Mouse (Mus musculus) embryonic fibroblast, embryonic 13.5 days (primary cell): Measurements from ENCODE around the gene Vmn1r77. TPM values are rescaled to one million over a fixed set of nuclear protein-coding genes. Genes with fewer than 3 reads are reported as not detected.
"Not testable (repeated sequence)": the region's sequence is repeated elsewhere in the genome, so short reads cannot be mapped to it uniquely, and the experiment has no call there.

ENCODE experiments used
- H3K27ac ChIP-seq: 2 replicates; pipeline ENCODE4 v1.5.1; 2012; ENCODE audit warnings: low read length, control low read depth, inconsistent platforms; ENCODE audit not compliant: insufficient read depth
- H3K4me1 ChIP-seq: 2 replicates; pipeline ENCODE4 v1.6.1; 2011; ENCODE audit warnings: low read length; ENCODE audit not compliant: control insufficient read depth, insufficient read depth
- H3K4me3 ChIP-seq: 2 replicates; pipeline ENCODE4 v1.5.1; 2011; ENCODE audit warnings: mild to moderate bottlenecking, control low read depth, low read length; ENCODE audit not compliant: insufficient read depth
- CTCF ChIP-seq: IDR thresholded peaks from 2 replicates; pipeline ENCODE4 v1.5.1; 2011; ENCODE audit warnings: mild to moderate bottlenecking, control low read depth, low read length, moderate library complexity, borderline replicate concordance; ENCODE audit not compliant: insufficient read depth
- POLR2A ChIP-seq: IDR thresholded peaks from 2 replicates; pipeline ENCODE4 v1.6.1; 2011; ENCODE audit warnings: low read depth, mild to moderate bottlenecking, control low read depth, low read length, moderate library complexity
- polyA plus RNA-seq: library from polyadenylated mRNA; stranded (reverse); fragments of >200 nt; gene quantifications from 2 replicates; pipeline ENCODE4 v1.2.4, GENCODE M21; 2011; ENCODE audit warnings: low read depth; ENCODE audit not compliant: missing spikeins, insufficient read length

Gene Vmn1r77
- polyA plus RNA-seq = not detected in 2 replicates

GRCm38 (mm10) chr7:12036452-12036851 lies at the start of gene Vmn1r77:
Gene Vmn1r77 (plus strand): TSS chr7:12036752.
- not testable (repeated sequence) for H3K27ac ChIP-seq, H3K4me3 ChIP-seq, H3K4me1 ChIP-seq

GRCm38 (mm10) chr7:12011491-12011890 lies 25.1 kb upstream of the Vmn1r77 start:
- H3K27ac ChIP-seq, H3K4me1 ChIP-seq, H3K4me3 ChIP-seq: not testable (repeated sequence)

GRCm38 (mm10) chr7:12012392-12012791 lies 24.2 kb upstream of the Vmn1r77 start:
- not testable (repeated sequence) for H3K27ac ChIP-seq, H3K4me1 ChIP-seq, H3K4me3 ChIP-seq

- Histone ChIP-seq H3K27ac (no peak overlapping the region), H3K4me3 (no peak overlapping the region), H3K4me1 (no peaks in the 10 kb centered on the region)
- TF ChIP-seq CTCF (no peak), POLR2A (no peak)
Observed at GRCm38 (mm10) chr7:12013106-12013505, 23.4 kb upstream of the Vmn1r77 start.

GRCm38 (mm10) chr7:12017829-12018228 lies 18.7 kb upstream of the Vmn1r77 start:
- not testable (repeated sequence) for H3K4me3 ChIP-seq, H3K4me1 ChIP-seq, H3K27ac ChIP-seq

- Histone ChIP-seq H3K4me3 (no peak overlapping the region), H3K4me1 (no peaks in the 10 kb centered on the region), H3K27ac (no peak overlapping the region)
- TF ChIP-seq POLR2A (no peak), CTCF (no peak)
Observed at GRCm38 (mm10) chr7:12040664-12041063, 4.1 kb downstream of the Vmn1r77 start.

Other genes starting within 250 kb of the Vmn1r77 start
- gene Vmn1r74, start 202.8 kb upstream of the Vmn1r77 start, polyA plus RNA-seq = not detected in 2 replicates
- not detected in 2 replicates for gene Vmn1r75, start 162.1 kb upstream of the Vmn1r77 start, polyA plus RNA-seq
- gene Vmn1r76, start 98.5 kb upstream of the Vmn1r77 start, polyA plus RNA-seq = not detected in 2 replicates
- not detected in 2 replicates for gene Vmn1r78, start 113.5 kb downstream of the Vmn1r77 start, polyA plus RNA-seq
- gene Vmn1r79, start 134.5 kb downstream of the Vmn1r77 start, polyA plus RNA-seq = not detected in 2 replicates
- not detected in 2 replicates for gene Vmn1r80, start 152.5 kb downstream of the Vmn1r77 start, polyA plus RNA-seq
- 0.09 TPM in 1 of 2 replicates, not detected in the other for gene Vmn1r81, start 231.5 kb downstream of the Vmn1r77 start, polyA plus RNA-seq